Mouse (Mus musculus): ENCODE measurements around the gene Smco3. TPM values are rescaled to one million over a fixed set of nuclear protein-coding genes. Genes with fewer than 3 reads are reported as not detected.

Gene Smco3
- polyA plus RNA-seq, 1 experiment = not detected

GRCm38 (mm10) chr6:136809673-136810072 lies 25.6 kb downstream of the Smco3 start:
- Histone ChIP-seq H3K4me3 (ENCODE audit: insufficient read depth, low read length) (peak overlapping the region; percentile 97), H3K27ac (ENCODE audit: insufficient read depth, low read length) (no peak overlapping the region), H3K4me1 (ENCODE audit: control insufficient read depth, insufficient read depth, low read length) (no peaks in the 10 kb centered on the region; the same call in none of the 2 replicates)
- TF ChIP-seq POLR2A (IDR thresholded peaks at IDR 0.05; ENCODE audit: low read depth, low read length) = no peak
- no peak for TF ChIP-seq CTCF (IDR thresholded peaks at IDR 0.05; ENCODE audit: borderline replicate concordance, insufficient read depth, low read length)

DNA sequence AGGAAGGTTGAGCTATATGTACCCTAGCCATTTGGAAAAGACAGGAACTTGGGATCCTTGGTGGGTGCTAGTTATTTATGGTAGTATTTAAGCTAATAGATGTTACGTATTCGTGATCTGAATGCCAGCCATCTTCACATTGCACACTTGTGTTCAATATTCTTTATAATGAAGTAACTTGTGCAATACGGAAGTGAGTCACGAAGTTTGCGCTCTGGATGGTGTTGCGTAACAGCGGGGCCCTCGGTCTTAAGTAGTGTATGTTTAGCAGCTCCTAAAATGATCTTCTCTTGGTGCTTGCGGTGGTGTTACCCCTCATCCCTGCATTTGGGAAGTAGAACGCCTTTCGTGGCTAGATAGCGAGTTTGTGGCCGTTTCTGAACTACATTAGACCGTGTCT lies 26.2 kb downstream of the Smco3 start:
- no peaks in the 10 kb centered on the region; the same call in none of the 2 replicates for H3K4me1 ChIP-seq (ENCODE audit: control insufficient read depth, insufficient read depth, low read length)
- TF ChIP-seq CTCF (IDR thresholded peaks at IDR 0.05; ENCODE audit: borderline replicate concordance, insufficient read depth, low read length) (no peak), POLR2A (IDR thresholded peaks at IDR 0.05; ENCODE audit: low read depth, low read length) (no peak; the same call in 1 of the 2 replicates)
- peak overlapping the region; percentile 97 for H3K4me3 ChIP-seq (ENCODE audit: insufficient read depth, low read length)
- peak overlapping the region; percentile 79 for H3K27ac ChIP-seq (ENCODE audit: insufficient read depth, low read length)

DNA sequence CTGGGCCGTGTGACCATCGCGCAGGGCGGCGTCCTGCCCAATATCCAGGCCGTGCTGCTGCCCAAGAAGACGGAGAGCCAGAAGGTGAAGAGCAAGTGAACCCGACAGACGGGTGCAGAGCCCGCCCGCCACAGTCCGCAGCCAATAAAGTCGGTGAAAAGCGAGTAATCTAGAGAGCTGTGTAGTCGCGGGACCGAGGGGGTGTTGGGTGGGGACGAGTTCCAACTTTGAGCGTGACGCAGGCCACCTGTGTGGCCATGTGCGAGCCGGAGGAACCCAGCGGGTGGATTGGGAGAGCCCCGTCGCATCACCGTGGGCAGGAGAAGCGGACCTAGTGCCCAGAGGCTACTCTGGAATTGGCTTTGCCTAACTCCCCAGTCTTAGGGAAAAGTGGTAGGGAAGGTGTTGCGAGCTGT lies 26.6 kb downstream of the Smco3 start:
- Histone ChIP-seq H3K4me1 (ENCODE audit: control insufficient read depth, insufficient read depth, low read length) (no peaks in the 10 kb centered on the region; the same call in 1 of the 2 replicates), H3K4me3 (ENCODE audit: insufficient read depth, low read length) (peak overlapping the region; percentile 97), H3K27ac (ENCODE audit: insufficient read depth, low read length) (peak overlapping the region; percentile 79)
- TF ChIP-seq CTCF (IDR thresholded peaks at IDR 0.05; ENCODE audit: borderline replicate concordance, insufficient read depth, low read length) (no peak), POLR2A (IDR thresholded peaks at IDR 0.05; ENCODE audit: low read depth, low read length) (no peak)

DNA sequence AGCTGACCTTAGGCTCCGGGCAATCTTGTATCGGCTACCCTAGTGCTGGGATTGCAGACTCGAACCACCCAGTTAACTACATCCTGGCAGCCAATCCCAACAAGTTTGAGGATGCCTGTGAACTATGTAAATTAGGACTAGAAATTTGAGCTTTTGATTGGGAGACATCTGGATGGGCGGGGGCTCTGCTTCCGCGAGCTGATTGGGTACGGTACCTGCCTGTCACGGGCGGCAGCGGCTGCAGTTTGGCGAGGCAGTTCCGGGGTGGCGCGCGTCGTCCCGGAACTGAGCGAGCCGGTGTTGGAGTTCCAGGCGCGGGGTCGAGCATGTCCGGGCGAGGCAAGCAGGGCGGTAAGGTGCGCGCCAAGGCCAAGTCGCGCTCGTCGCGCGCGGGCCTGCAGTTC lies 27.2 kb downstream of the Smco3 start, which contains the start of gene H2afj:
Gene H2afj (plus strand): TSS at position 231 of the 404 bp plus-strand sequence.
- Histone ChIP-seq H3K4me1 (ENCODE audit: control insufficient read depth, insufficient read depth, low read length) (no peaks in the 10 kb centered on the region; the same call in 1 of the 2 replicates), H3K4me3 (ENCODE audit: insufficient read depth, low read length) (peak within 1 kb of the TSS; percentile 97), H3K27ac (ENCODE audit: insufficient read depth, low read length) (peak within 1 kb of the TSS; percentile 79)
- no peak for TF ChIP-seq CTCF (IDR thresholded peaks at IDR 0.05; ENCODE audit: borderline replicate concordance, insufficient read depth, low read length)
- peak; percentile 59 for TF ChIP-seq POLR2A (IDR thresholded peaks at IDR 0.05; ENCODE audit: low read depth, low read length)

GRCm38 (mm10) chr6:136807395-136808013 lies 27.7 kb downstream of the Smco3 start:
- H3K27ac ChIP-seq (ENCODE audit: insufficient read depth, low read length) = peak overlapping the region; percentile 65
- peak overlapping the region; percentile 38 for H3K4me3 ChIP-seq (ENCODE audit: insufficient read depth, low read length)
- TF ChIP-seq POLR2A (IDR thresholded peaks at IDR 0.05; ENCODE audit: low read depth, low read length) (no peak), CTCF (IDR thresholded peaks at IDR 0.05; ENCODE audit: borderline replicate concordance, insufficient read depth, low read length) (no peak)
- H3K4me1 ChIP-seq (ENCODE audit: control insufficient read depth, insufficient read depth, low read length) = no peaks in the 10 kb centered on the region; the same call in 1 of the 2 replicates

DNA sequence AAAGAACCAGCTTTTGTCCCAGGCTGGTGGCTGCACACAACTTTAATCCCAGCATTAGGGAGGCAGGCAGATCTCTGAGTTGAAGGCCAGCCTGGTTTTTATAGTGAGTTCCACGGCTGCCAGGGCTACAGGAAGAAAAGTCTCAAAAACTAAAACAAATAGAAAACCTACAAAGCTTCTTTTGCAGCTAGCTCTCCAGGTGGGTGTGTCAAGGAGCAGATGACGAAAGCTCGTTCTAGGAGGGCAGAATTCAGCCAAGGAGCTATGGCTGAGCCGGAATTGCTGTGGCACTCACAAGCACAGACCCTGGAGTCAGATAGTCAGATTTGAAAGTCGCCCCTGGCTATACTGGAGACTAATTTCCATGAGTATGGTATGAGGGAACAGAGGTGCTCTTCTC lies 28.4 kb downstream of the Smco3 start:
- TF ChIP-seq POLR2A (IDR thresholded peaks at IDR 0.05; ENCODE audit: low read depth, low read length) (no peak), CTCF (IDR thresholded peaks at IDR 0.05; ENCODE audit: borderline replicate concordance, insufficient read depth, low read length) (no peak)
- H3K4me1 ChIP-seq (ENCODE audit: control insufficient read depth, insufficient read depth, low read length) = no peaks in the 10 kb centered on the region; the same call in 1 of the 2 replicates
- no peak overlapping the region for H3K27ac ChIP-seq (ENCODE audit: insufficient read depth, low read length)
- H3K4me3 ChIP-seq (ENCODE audit: insufficient read depth, low read length) = no peak overlapping the region

GRCm38 (mm10) chr6:136805409-136805775 lies 29.9 kb downstream of the Smco3 start:
- TF ChIP-seq POLR2A (IDR thresholded peaks at IDR 0.05; ENCODE audit: low read depth, low read length) (no peak), CTCF (IDR thresholded peaks at IDR 0.05; ENCODE audit: borderline replicate concordance, insufficient read depth, low read length) (no peak)
- Histone ChIP-seq H3K4me1 (ENCODE audit: control insufficient read depth, insufficient read depth, low read length) (no peaks in the 10 kb centered on the region; the same call in 1 of the 2 replicates), H3K4me3 (ENCODE audit: insufficient read depth, low read length) (no peak overlapping the region), H3K27ac (ENCODE audit: insufficient read depth, low read length) (no peak overlapping the region)

DNA sequence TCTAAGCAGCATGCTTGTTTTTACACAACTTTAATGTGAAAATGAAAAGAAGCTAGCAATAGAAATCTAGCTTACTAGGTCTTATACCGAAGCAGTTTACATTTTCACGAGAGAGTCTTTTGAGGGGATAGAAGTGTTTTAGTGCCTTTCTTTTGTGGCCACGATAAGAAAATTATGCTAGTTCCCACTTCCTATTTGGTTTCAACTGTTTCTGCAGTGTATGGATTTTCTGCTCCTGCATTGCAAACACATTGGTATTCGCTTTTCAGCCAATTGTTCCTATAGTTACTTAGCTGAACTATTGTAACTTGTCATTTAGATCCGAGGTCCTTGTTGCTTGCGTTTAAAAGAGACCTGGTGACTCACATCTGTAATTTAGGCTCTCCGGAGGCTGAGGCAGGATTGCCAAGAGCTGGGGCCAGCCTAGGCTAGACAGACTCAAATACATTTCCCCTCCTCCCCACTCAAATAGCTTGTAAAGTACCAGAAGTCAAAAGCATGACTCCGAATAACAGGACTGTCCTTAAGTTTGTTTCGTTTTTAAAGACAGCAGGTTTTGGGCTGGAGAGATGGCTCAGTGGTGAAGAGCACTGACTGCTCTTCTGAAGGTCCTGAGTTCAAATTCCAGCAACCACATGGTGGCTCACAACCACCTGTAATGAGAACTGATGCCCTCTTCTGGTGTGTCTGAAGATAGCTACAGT lies 30.4 kb downstream of the Smco3 start:
- Histone ChIP-seq H3K4me3 (ENCODE audit: insufficient read depth, low read length) (no peak overlapping the region; the same call in 1 of the 2 replicates), H3K27ac (ENCODE audit: insufficient read depth, low read length) (peak overlapping the region; percentile 69), H3K4me1 (ENCODE audit: control insufficient read depth, insufficient read depth, low read length) (no peaks in the 10 kb centered on the region; the same call in 1 of the 2 replicates)
- TF ChIP-seq POLR2A (IDR thresholded peaks at IDR 0.05; ENCODE audit: low read depth, low read length) = no peak
- no peak for TF ChIP-seq CTCF (IDR thresholded peaks at IDR 0.05; ENCODE audit: borderline replicate concordance, insufficient read depth, low read length)

DNA sequence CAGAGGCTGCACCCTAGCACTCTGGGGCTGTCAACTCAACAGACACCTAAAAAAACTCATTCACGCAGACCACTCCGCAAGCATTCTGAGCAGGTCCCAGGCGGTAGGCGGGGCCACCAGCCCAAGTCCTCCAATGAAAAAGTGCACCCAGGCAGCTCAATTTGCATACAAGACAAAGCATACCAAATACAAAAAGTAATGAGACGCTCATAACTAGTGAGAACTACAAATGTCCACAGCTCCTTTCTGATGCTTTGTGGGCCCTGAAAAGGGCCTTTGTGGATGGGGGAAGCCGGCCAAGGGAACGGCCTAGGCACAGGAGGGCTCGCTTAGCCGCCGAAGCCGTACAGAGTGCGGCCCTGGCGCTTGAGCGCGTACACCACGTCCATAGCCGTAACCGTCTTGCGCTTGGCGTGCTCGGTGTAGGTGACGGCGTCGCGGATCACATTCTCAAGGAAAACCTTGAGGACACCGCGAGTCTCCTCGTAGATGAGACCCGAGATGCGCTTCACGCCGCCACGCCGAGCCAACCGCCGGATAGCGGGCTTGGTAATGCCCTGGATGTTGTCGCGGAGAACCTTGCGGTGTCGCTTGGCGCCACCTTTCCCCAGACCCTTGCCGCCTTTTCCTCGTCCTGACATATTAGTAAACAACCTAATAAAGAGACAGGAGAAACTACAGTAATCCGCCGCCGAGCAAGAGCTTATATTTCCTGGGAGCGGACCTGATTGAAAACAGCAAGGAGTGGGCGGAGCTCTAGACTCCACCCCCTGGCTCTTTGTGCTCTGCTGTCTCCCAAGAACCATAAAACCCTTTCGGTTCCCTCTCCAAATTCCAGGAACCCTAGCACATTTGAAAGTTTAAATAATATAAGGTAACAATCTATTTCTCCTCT lies 31.3 kb downstream of the Smco3 start, which contains the start of gene Hist4h4:
Gene Hist4h4 (minus strand): TSS at position 677 of the 895 bp plus-strand sequence.
- Histone ChIP-seq H3K4me1 (ENCODE audit: control insufficient read depth, insufficient read depth, low read length) (no peaks in the 10 kb centered on the region; the same call in 1 of the 2 replicates), H3K27ac (ENCODE audit: insufficient read depth, low read length) (peak within 1 kb of the TSS; percentile 90), H3K4me3 (ENCODE audit: insufficient read depth, low read length) (peak within 1 kb of the TSS; percentile 42)
- TF ChIP-seq POLR2A (IDR thresholded peaks at IDR 0.05; ENCODE audit: low read depth, low read length) (peak; percentile 98), CTCF (IDR thresholded peaks at IDR 0.05; ENCODE audit: borderline replicate concordance, insufficient read depth, low read length) (no peak)

Data from embryonic fibroblast, embryonic 13.5 days (primary cell).